Mouse (Mus musculus): ENCODE measurements around the gene Mxd4. TPM values are rescaled to one million over a fixed set of nuclear protein-coding genes. Genes with fewer than 3 reads are reported as not detected.

The Mxd4 gene
- polyA plus RNA-seq (2015; fragmentation: Illumina TruSeq; extraction: RNeasy Lipid Tissue Mini Kit (QIAGEN cat#74804); ENCODE audit: insufficient read depth, low read depth, low replicate concordance): 45.5 TPM

GRCm38 (mm10) chr5:34187601-34188316, at the start of gene Mxd4:
Gene Mxd4 (minus strand): TSS chr5:34187720.

GRCm38 (mm10) chr5:34168950-34169891, 18.3 kb downstream of the Mxd4 start, which contains the start of the genes Poln and Haus3:
Gene Poln (minus strand): TSS chr5:34169448.
Gene Haus3 (minus strand): TSS chr5:34169527.

Other genes starting within 250 kb of the Mxd4 start
- gene Gm1673, start 204.3 kb downstream of the Mxd4 start, polyA plus RNA-seq (2015; fragmentation: Illumina TruSeq; extraction: RNeasy Lipid Tissue Mini Kit (QIAGEN cat#74804); ENCODE audit: insufficient read depth, low read depth, low replicate concordance): not detected
- 0.31 TPM for gene Nat8l, start 191.7 kb downstream of the Mxd4 start, polyA plus RNA-seq (2015; fragmentation: Illumina TruSeq; extraction: RNeasy Lipid Tissue Mini Kit (QIAGEN cat#74804); ENCODE audit: insufficient read depth, low read depth, low replicate concordance)
- gene Poln, start 18.3 kb downstream of the Mxd4 start, polyA plus RNA-seq (2015; fragmentation: Illumina TruSeq; extraction: RNeasy Lipid Tissue Mini Kit (QIAGEN cat#74804); ENCODE audit: insufficient read depth, low read depth, low replicate concordance): not detected
- 2.1 TPM for gene Haus3, start 18.2 kb downstream of the Mxd4 start, polyA plus RNA-seq (2015; fragmentation: Illumina TruSeq; extraction: RNeasy Lipid Tissue Mini Kit (QIAGEN cat#74804); ENCODE audit: insufficient read depth, low read depth, low replicate concordance)
- 0.26 TPM for gene Zfyve28, start 100.7 kb upstream of the Mxd4 start, polyA plus RNA-seq (2015; fragmentation: Illumina TruSeq; extraction: RNeasy Lipid Tissue Mini Kit (QIAGEN cat#74804); ENCODE audit: insufficient read depth, low read depth, low replicate concordance)
- not detected for gene Cfap99, start 100.9 kb upstream of the Mxd4 start, polyA plus RNA-seq (2015; fragmentation: Illumina TruSeq; extraction: RNeasy Lipid Tissue Mini Kit (QIAGEN cat#74804); ENCODE audit: insufficient read depth, low read depth, low replicate concordance)
- 12.4 TPM for gene Rnf4, start 148.6 kb upstream of the Mxd4 start, polyA plus RNA-seq (2015; fragmentation: Illumina TruSeq; extraction: RNeasy Lipid Tissue Mini Kit (QIAGEN cat#74804); ENCODE audit: insufficient read depth, low read depth, low replicate concordance)
- gene Fam193a, start 182.2 kb upstream of the Mxd4 start, polyA plus RNA-seq (2015; fragmentation: Illumina TruSeq; extraction: RNeasy Lipid Tissue Mini Kit (QIAGEN cat#74804); ENCODE audit: insufficient read depth, low read depth, low replicate concordance): 8.3 TPM